Mouse (Mus musculus) heart, adult 2 months (tissue): Measurements from ENCODE around the gene Elovl5.

ENCODE experiments used
- CTCF ChIP-seq: fragments of 200-600 bp; IDR thresholded peaks from 2 replicates; pipeline ENCODE4 v1.8.1; 2022; ENCODE audit warnings: antibody characterized with exemption, mild to moderate bottlenecking, moderate library complexity
- POLR2A ChIP-seq: fragments of 200-500 bp; IDR thresholded peaks from 2 replicates; pipeline ENCODE4 v1.6.1; 2011; ENCODE audit warnings: mild to moderate bottlenecking, low read depth, low read length, control low read depth; ENCODE audit not compliant: insufficient read depth

DNA sequence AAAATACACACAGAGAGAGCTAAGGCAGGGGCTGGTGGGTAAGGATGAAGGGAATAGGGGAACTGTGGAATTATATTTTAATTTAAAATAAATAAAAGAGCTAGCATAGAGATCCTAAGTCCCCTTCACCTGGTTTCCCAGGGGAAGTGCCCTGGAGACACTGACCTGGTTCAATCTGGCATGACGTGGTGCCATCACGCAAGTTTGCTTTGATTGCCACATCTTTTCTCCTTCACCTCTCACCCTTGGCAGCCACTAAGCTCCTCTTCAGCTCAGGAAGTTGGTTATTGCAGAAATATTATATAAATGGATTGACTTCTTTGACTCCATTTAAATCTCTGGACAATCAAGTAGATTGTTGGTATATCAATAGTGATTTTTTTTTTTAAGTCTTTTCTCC, 26.2 kb downstream of the Elovl5 start:
- TF ChIP-seq POLR2A: no peak
- TF ChIP-seq CTCF: no peak
